Mouse (Mus musculus) layer of hippocampus, adult 11-12 months (tissue): ENCODE results near the gene Rbm15b.

ENCODE experiments used
- DNase-seq: peaks from one replicate; pipeline ENCODE4 v3.0.0; 2022; ENCODE audit warnings: low spot score

Gene Rbm15b

GRCm38 (mm10) chr9:106886828-106887702, at the start of gene Rbm15b:
TSS of gene Rbm15b (minus strand) at chr9:106887428.
- peak; percentile 99 for DNase-seq

GRCm38 (mm10) chr9:106934998-106935397, 47.8 kb upstream of the Rbm15b start:
- DNase-seq: no peak

- DNase-seq: no peak
Measured at GRCm38 (mm10) chr9:106914878-106915277, 27.6 kb upstream of the Rbm15b start.

- DNase-seq: no peak
Measured at GRCm38 (mm10) chr9:106913759-106914158, 26.5 kb upstream of the Rbm15b start.

GRCm38 (mm10) chr9:106911624-106912023, 24.4 kb upstream of the Rbm15b start:
- no peak for DNase-seq

- no peak for DNase-seq
Measured at GRCm38 (mm10) chr9:106908715-106909114, 21.5 kb upstream of the Rbm15b start.

GRCm38 (mm10) chr9:106908174-106908573, 20.9 kb upstream of the Rbm15b start:
- no peak for DNase-seq

- DNase-seq: no peak
Measured at GRCm38 (mm10) chr9:106906597-106906996, 19.4 kb upstream of the Rbm15b start.

GRCm38 (mm10) chr9:106903791-106904134, 16.5 kb upstream of the Rbm15b start:
- DNase-seq: no peak

GRCm38 (mm10) chr9:106903099-106903790, 16.0 kb upstream of the Rbm15b start:
- DNase-seq: no peak

- DNase-seq: no peak
Measured at GRCm38 (mm10) chr9:106901596-106901995, 14.4 kb upstream of the Rbm15b start.

- DNase-seq: no peak
Measured at GRCm38 (mm10) chr9:106898901-106899300, 11.7 kb upstream of the Rbm15b start.

GRCm38 (mm10) chr9:106893327-106893726, 6.1 kb upstream of the Rbm15b start:
- DNase-seq: no peak

GRCm38 (mm10) chr9:106892552-106892875, 5.3 kb upstream of the Rbm15b start:
- DNase-seq: no peak

GRCm38 (mm10) chr9:106891829-106892551, 4.8 kb upstream of the Rbm15b start, which contains the start of gene Manf:
TSS of gene Manf (minus strand) at chr9:106891979.
- peak; percentile 99 for DNase-seq

- no peak for DNase-seq
Measured at GRCm38 (mm10) chr9:106891341-106891741, 4.1 kb upstream of the Rbm15b start.

GRCm38 (mm10) chr9:106890496-106891240, 3.4 kb upstream of the Rbm15b start:
- DNase-seq: no peak

GRCm38 (mm10) chr9:106889321-106889720, 2.1 kb upstream of the Rbm15b start:
- DNase-seq: no peak

GRCm38 (mm10) chr9:106888346-106888745, 1.1 kb upstream of the Rbm15b start:
- DNase-seq: no peak

- DNase-seq: peak; percentile 50
Measured at GRCm38 (mm10) chr9:106885901-106886731, 1.1 kb downstream of the Rbm15b start.
